Mouse (Mus musculus) lung, postnatal 10 days (tissue): ENCODE data around the gene Rnf130.

Source experiments
- DNase-seq: peaks from one replicate; pipeline ENCODE4 v3.0.0; 2021

Gene Rnf130

GRCm38 (mm10) chr11:50139571-50139970 lies 114.4 kb downstream of the Rnf130 start:
- no peak for DNase-seq

GRCm38 (mm10) chr11:50145529-50145928 lies 120.4 kb downstream of the Rnf130 start:
- no peak for DNase-seq

- DNase-seq = no peak
Observed at GRCm38 (mm10) chr11:50146121-50146520, 121.0 kb downstream of the Rnf130 start.

GRCm38 (mm10) chr11:50147267-50147957 lies 122.3 kb downstream of the Rnf130 start:
- no peak for DNase-seq

- DNase-seq = no peak
Observed at GRCm38 (mm10) chr11:50147958-50148476, 122.9 kb downstream of the Rnf130 start.

- DNase-seq = peak; percentile 74
Observed at GRCm38 (mm10) chr11:50149200-50149599, 124.1 kb downstream of the Rnf130 start.

- DNase-seq = no peak
Observed at GRCm38 (mm10) chr11:50149603-50150150, 124.5 kb downstream of the Rnf130 start.

- DNase-seq = no peak
Observed at GRCm38 (mm10) chr11:50151374-50151773, 126.2 kb downstream of the Rnf130 start.

- DNase-seq = peak; percentile 68
Observed at GRCm38 (mm10) chr11:50154166-50154565, 129.0 kb downstream of the Rnf130 start.
